Mouse (Mus musculus): ENCODE data around the gene Carf. TPM values are rescaled to one million over a fixed set of nuclear protein-coding genes. Genes with fewer than 3 reads are reported as not detected.
"Not testable (repeated sequence)": the region's sequence is repeated elsewhere in the genome, so short reads cannot be mapped to it uniquely, and the experiment has no call there.

Gene Carf
- total RNA-seq, 2 experiments from 2014 or later = 2.2 TPM; not detected in 1

GRCm38 (mm10) chr1:60177814-60178213 is 79.8 kb downstream of the Carf start:
- ATAC-seq (replicated peaks; ENCODE audit: low FRiP score, poor library complexity, severe bottlenecking) = not testable (repeated sequence)

- no peak for ATAC-seq (replicated peaks; ENCODE audit: low FRiP score, poor library complexity, severe bottlenecking)
Measured at GRCm38 (mm10) chr1:60179376-60179775, 81.3 kb downstream of the Carf start.

- peak; percentile 98 for ATAC-seq (replicated peaks; ENCODE audit: low FRiP score, poor library complexity, severe bottlenecking)
Measured at GRCm38 (mm10) chr1:60179932-60180783, 82.1 kb downstream of the Carf start, which contains the start of gene Nbeal1. Gene Nbeal1 (plus strand): TSS chr1:60180599.

GRCm38 (mm10) chr1:60180784-60181221 is 82.8 kb downstream of the Carf start:
- ATAC-seq (replicated peaks; ENCODE audit: low FRiP score, poor library complexity, severe bottlenecking) = no peak

- ATAC-seq (replicated peaks; ENCODE audit: low FRiP score, poor library complexity, severe bottlenecking) = no peak
Measured at GRCm38 (mm10) chr1:60188454-60188853, 90.4 kb downstream of the Carf start.

GRCm38 (mm10) chr1:60196813-60197212 is 98.8 kb downstream of the Carf start:
- no peak for ATAC-seq (replicated peaks; ENCODE audit: low FRiP score, poor library complexity, severe bottlenecking)

- ATAC-seq (replicated peaks; ENCODE audit: low FRiP score, poor library complexity, severe bottlenecking) = no peak
Measured at GRCm38 (mm10) chr1:60199006-60199405, 101.0 kb downstream of the Carf start.

Other genes with a start within 250 kb of the Carf start
- 7.3 and 9.4 TPM in 2 replicates for gene Fam117b, start 185.2 kb upstream of the Carf start, total RNA-seq (2015; ENCODE audit: low replicate concordance)
- 7.8 and 8.9 TPM in 2 replicates for gene Fam117b, start 185.2 kb upstream of the Carf start, total RNA-seq (2017; ENCODE audit: low replicate concordance)
- not detected in 2 replicates for gene Ica1l, start 55.1 kb upstream of the Carf start, total RNA-seq (2015; ENCODE audit: low replicate concordance)
- 1.4 and 2.1 TPM in 2 replicates for gene Ica1l, start 55.1 kb upstream of the Carf start, total RNA-seq (2017; ENCODE audit: low replicate concordance)
- 9.2 and 25.6 TPM in 2 replicates for gene Wdr12, start 398 bp downstream of the Carf start, total RNA-seq (2015; ENCODE audit: low replicate concordance)
- 8.9 and 13.5 TPM in 2 replicates for gene Wdr12, start 398 bp downstream of the Carf start, total RNA-seq (2017; ENCODE audit: low replicate concordance)
- gene Nbeal1, start 82.4 kb downstream of the Carf start, total RNA-seq (2015; ENCODE audit: low replicate concordance) = 1.9 and 2.9 TPM in 2 replicates
- 2.8 and 4.3 TPM in 2 replicates for gene Nbeal1, start 82.4 kb downstream of the Carf start, total RNA-seq (2017; ENCODE audit: low replicate concordance)
- gene Cyp20a1, start 245.1 kb downstream of the Carf start, total RNA-seq (2015; ENCODE audit: low replicate concordance) = 1.5 and 6.1 TPM in 2 replicates
- gene Cyp20a1, start 245.1 kb downstream of the Carf start, total RNA-seq (2017; ENCODE audit: low replicate concordance) = 5.4 and 5.5 TPM in 2 replicates